Mouse (Mus musculus): ENCODE measurements around the gene Gdpgp1. TPM values are rescaled to one million over a fixed set of nuclear protein-coding genes. Genes with fewer than 3 reads are reported as not detected.

Gene Gdpgp1
- total and polyA plus RNA-seq, 3 experiments: 2.0 to 3.6 (median 3.0) TPM

GRCm38 (mm10) chr7:80202961-80203360, 29.7 kb upstream of the Gdpgp1 start:
- peaks cover 4 to 7% of the 10 kb centered on the region in 2 experiments for H3K36me3 ChIP-seq (replicated peaks in 1 of 2; ENCODE audit: control insufficient read depth in 1 of 2, insufficient read depth in 1 of 2, low read length in 1 of 2)

DNA sequence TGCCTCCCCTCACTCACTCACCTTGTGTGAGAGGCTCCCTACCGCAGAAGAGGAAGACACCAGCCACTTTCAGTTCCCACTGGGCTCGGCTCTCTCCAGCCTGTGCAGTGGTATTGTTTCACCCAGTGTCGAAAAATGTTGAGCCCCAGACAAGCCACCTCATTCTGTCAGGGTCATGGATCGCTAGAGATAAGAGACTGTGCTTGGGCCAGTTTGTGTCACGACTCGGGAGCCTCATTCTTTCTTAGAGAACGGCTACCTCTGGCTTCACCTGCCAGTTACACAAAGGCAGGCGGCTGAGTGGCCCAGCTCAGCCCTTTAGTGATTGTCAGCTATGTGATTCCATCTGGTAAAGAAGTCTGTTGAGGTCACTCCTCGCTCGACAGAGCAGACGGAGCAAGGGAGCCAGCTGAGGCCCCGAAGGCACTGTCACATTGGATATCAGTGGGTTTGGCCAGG, 29.0 kb upstream of the Gdpgp1 start:
- Histone ChIP-seq H3K4me1 (ENCODE audit: control insufficient read depth in 1 of 2, insufficient read depth in 2 of 2) (peaks cover 65 to 97% of the 10 kb centered on the region in 2 experiments), H3K4me2 (ENCODE audit: insufficient read depth, low read depth, poor library complexity, severe bottlenecking) (peak overlapping the region; percentile 68), H3K27ac (ENCODE audit: insufficient read depth, low read depth) (peak overlapping the region; percentile 90), H3K9ac (ENCODE audit: insufficient read depth, low read depth) (peak overlapping the region; percentile 2; the same call in 1 of the 2 replicates), H3K36me3 (replicated peaks in 1 of 2; ENCODE audit: control insufficient read depth in 1 of 2, insufficient read depth in 1 of 2, low read length in 1 of 2) (peaks cover 4 to 7% of the 10 kb centered on the region in 2 experiments), H3K9me3 (replicated peaks; ENCODE audit: low read length) (no peaks in the 10 kb centered on the region), H3K4me3 (replicated peaks in 1 of 3; ENCODE audit: low read depth in 2 of 3, low read length in 2 of 3, poor library complexity in 1 of 3) (no peak overlapping the region), H3K27me3 (replicated peaks) (no peaks in the 10 kb centered on the region), H3K79me2 (replicated peaks; ENCODE audit: control insufficient read depth, extremely low read depth, insufficient read depth, poor library complexity, severe bottlenecking) (peaks cover 72% of the 10 kb centered on the region)
- dilution Hi-C loops (cut with MboI; ENCODE audit: extremely low pct_ligation_motif_present, extremely low pct_unique_long_range_greater_than_20kb, low sequenced_read_pairs): no loop called here
- in situ Hi-C loops (cut with MboI; ENCODE audit: low pct_ligation_motif_present, low pct_unique_long_range_greater_than_20kb, low sequenced_read_pairs): no loop called here
- peak; percentile 81 for DNase-seq (ENCODE audit: extremely low read depth)
- TF ChIP-seq MXI1 (IDR thresholded peaks at IDR 0.05; ENCODE audit: low read depth, low read length) (no peak), IRF4 (IDR thresholded peaks at IDR 0.05; ENCODE audit: low read depth, low read length) (peak; percentile 96), SIN3A (IDR thresholded peaks at IDR 0.05; ENCODE audit: low read length) (no peak; the same call in 1 of the 2 replicates), GABPA (IDR thresholded peaks at IDR 0.05; ENCODE audit: insufficient replicate concordance, low read depth, low read length) (no peak), POLR2A (IDR thresholded peaks at IDR 0.05; ENCODE audit: low read depth, low read length) (no peak), RCOR1 (conservative IDR thresholded peaks at IDR 0.05; ENCODE audit: low read depth, low read length) (no peak), ZC3H11A (IDR thresholded peaks at IDR 0.05; ENCODE audit: low read depth, low read length) (no peak), KAT2A (IDR thresholded peaks at IDR 0.05; ENCODE audit: insufficient replicate concordance, low read length) (no peak), BHLHE40 (IDR thresholded peaks at IDR 0.05; ENCODE audit: low read depth, low read length) (peak; percentile 83), NRF1 (IDR thresholded peaks at IDR 0.05; ENCODE audit: low read depth, low read length) (no peak), JUN (IDR thresholded peaks at IDR 0.05; ENCODE audit: insufficient read depth, low read depth, low read length) (no peak), NELFE (IDR thresholded peaks at IDR 0.05; ENCODE audit: low read depth, low read length) (no peak), ZKSCAN1 (IDR thresholded peaks at IDR 0.05; ENCODE audit: borderline replicate concordance, low read depth, low read length) (no peak), MEF2A (IDR thresholded peaks at IDR 0.05; ENCODE audit: borderline replicate concordance, low read depth, low read length) (0 out of 2 replicates have a peak, but pooled peaks have one; percentile 59), MAZ (IDR thresholded peaks at IDR 0.05; ENCODE audit: low read depth, low read length) (no peak), USF2 (conservative IDR thresholded peaks at IDR 0.05; ENCODE audit: low read depth, low read length) (no peak), POLR2AphosphoS2 (IDR thresholded peaks at IDR 0.05; ENCODE audit: low read depth, low read length) (no peak), RAD21 (IDR thresholded peaks at IDR 0.05; ENCODE audit: low read depth, low read length) (no peak), SMC3 (IDR thresholded peaks at IDR 0.05; ENCODE audit: low read depth, low read length) (peak; percentile 18), MYC (IDR thresholded peaks at IDR 0.05; ENCODE audit: low read depth, low read length) (peak; percentile 62; the same call in 1 of the 2 replicates), CTCF (conservative IDR thresholded peaks at IDR 0.05 in 1 of 2, IDR thresholded peaks at IDR 0.05 in 1 of 2; ENCODE audit: low read depth in 2 of 2, low read length in 2 of 2) (no peak), UBTF (IDR thresholded peaks at IDR 0.05; ENCODE audit: low read depth, low read length) (peak; percentile 86), E2F4 (IDR thresholded peaks at IDR 0.05; ENCODE audit: insufficient replicate concordance, low read depth, low read length) (no peak), MAFK (IDR thresholded peaks at IDR 0.05; ENCODE audit: insufficient replicate concordance, low read length) (no peak), ZNF384 (IDR thresholded peaks at IDR 0.05; ENCODE audit: low read depth, low read length) (no peak), JUND (conservative IDR thresholded peaks at IDR 0.05; ENCODE audit: low read depth, low read length) (no peak), CHD2 (IDR thresholded peaks at IDR 0.05; ENCODE audit: low read length) (peak; percentile 24; the same call in 1 of the 2 replicates), ZMIZ1 (IDR thresholded peaks at IDR 0.05; ENCODE audit: low read depth, low read length) (no peak), TBP (conservative IDR thresholded peaks at IDR 0.05; ENCODE audit: low read depth, low read length) (peak; percentile 46; the same call in 1 of the 2 replicates), TCF12 (IDR thresholded peaks at IDR 0.05; ENCODE audit: low read depth, low read length) (peak; percentile 75), PAX5 (IDR thresholded peaks at IDR 0.05; ENCODE audit: low read length) (no peak), USF1 (IDR thresholded peaks at IDR 0.05; ENCODE audit: low read depth, low read length) (no peak), EP300 (IDR thresholded peaks at IDR 0.05; ENCODE audit: low read length) (peak; percentile 91)

More at GRCm38 (mm10) chr7:80202961-80203360, 29.7 kb upstream of the Gdpgp1 start:
- DNase-seq (ENCODE audit: extremely low read depth): no peak
- Histone ChIP-seq H3K4me1 (ENCODE audit: control insufficient read depth in 1 of 2, insufficient read depth in 2 of 2) (peaks cover 62 to 91% of the 10 kb centered on the region in 2 experiments), H3K9me3 (replicated peaks; ENCODE audit: low read length) (no peaks in the 10 kb centered on the region), H3K4me3 (replicated peaks in 1 of 3; ENCODE audit: low read depth in 2 of 3, low read length in 2 of 3, poor library complexity in 1 of 3) (no peak overlapping the region), H3K4me2 (ENCODE audit: insufficient read depth, low read depth, poor library complexity, severe bottlenecking) (peak overlapping the region; percentile 22; the same call in 1 of the 2 replicates), H3K27me3 (replicated peaks) (no peaks in the 10 kb centered on the region), H3K79me2 (replicated peaks; ENCODE audit: control insufficient read depth, extremely low read depth, insufficient read depth, poor library complexity, severe bottlenecking) (peaks cover 72% of the 10 kb centered on the region), H3K9ac (ENCODE audit: insufficient read depth, low read depth) (no peak overlapping the region), H3K27ac (ENCODE audit: insufficient read depth, low read depth) (peak overlapping the region; percentile 90)
- 0 out of 2 replicates have a peak, but pooled peaks have one; percentile 33 for TF ChIP-seq CHD1 (IDR thresholded peaks at IDR 0.05; ENCODE audit: low read depth, low read length)
- no peak for TF ChIP-seq USF2 (conservative IDR thresholded peaks at IDR 0.05; ENCODE audit: low read depth, low read length)
- dilution Hi-C loops (cut with MboI; ENCODE audit: extremely low pct_ligation_motif_present, extremely low pct_unique_long_range_greater_than_20kb, low sequenced_read_pairs) (no loop called here), in situ Hi-C loops (cut with MboI; ENCODE audit: low pct_ligation_motif_present, low pct_unique_long_range_greater_than_20kb, low sequenced_read_pairs) (no loop called here)
